Mouse (Mus musculus): Measurements from ENCODE around the gene Lhx3.

DNA sequence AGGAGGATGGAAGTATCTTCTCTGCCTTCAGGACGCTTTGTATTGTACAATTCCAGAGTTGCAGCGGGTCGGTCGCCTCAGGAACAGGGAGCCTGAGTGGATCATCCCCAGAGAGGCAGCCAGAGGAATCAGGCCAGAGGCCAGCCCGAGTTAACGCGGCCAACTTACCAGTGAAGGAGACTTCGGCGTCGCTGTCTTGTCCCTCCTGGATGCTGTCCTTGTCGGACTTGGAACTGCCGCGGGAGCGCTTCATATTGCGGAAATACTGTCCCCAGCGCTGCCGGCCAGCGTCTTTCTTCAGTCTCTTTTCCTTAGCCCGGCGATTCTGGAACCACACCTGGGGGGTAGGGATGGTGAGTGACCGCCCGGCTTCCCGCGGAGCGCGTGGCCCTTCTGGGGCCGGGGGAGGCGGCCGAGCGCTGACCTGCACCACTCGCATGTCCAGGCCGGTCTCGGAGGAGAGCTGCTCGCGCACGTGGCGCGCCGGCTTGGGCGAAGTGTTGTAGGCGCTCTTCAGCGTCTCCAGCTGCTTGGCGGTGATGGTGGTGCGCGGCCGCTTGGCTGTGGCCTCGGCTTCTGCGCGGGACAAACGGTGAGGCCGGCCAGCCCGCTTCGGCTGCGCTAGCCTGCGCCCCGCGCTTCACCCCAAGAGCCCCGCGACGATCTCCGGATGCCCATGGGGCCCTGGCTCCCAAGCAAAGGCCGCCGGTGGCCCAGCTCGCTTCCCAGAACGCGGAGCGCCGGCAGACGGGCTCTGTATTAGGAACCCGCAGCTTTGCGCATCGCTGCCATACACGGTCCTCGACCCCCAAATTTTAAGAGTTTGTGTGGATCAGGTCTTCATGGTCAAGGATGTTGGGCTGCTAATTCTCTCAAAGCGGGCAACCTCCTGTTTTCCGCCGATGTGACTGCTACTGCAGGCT lies 5.9 kb downstream of the Lhx3 start:
- TF ChIP-seq CTCF (IDR thresholded peaks at IDR 0.05; ENCODE audit: low read depth) (no peak), EP300 (IDR thresholded peaks at IDR 0.05; ENCODE audit: low read depth) (no peak)
